Mouse (Mus musculus) midbrain, postnatal 0 days (tissue): ENCODE data around the gene Galm. TPM values are rescaled to one million over a fixed set of nuclear protein-coding genes. Genes with fewer than 3 reads are reported as not detected.

Experiments used
- ATAC-seq: fragments of 200-750 bp; cut with Nextera tagmentation; 2 replicates; pipeline ENCODE4 v1.8.0; 2017; ENCODE audit warnings: moderate number of reproducible peaks, mild to moderate bottlenecking, moderate TSS enrichment, moderate library complexity; ENCODE audit not compliant: low FRiP score
- DNase-seq: peaks from one replicate; pipeline ENCODE4 v3.0.0-alpha.2; 2015; ENCODE audit warnings: low spot score
- H3K27ac ChIP-seq: fragments of 300-500 bp; sonication (generic); 2 replicates; pipeline ENCODE4 v1.5.1; 2014; ENCODE audit warnings: low read depth, mild to moderate bottlenecking, low read length, mixed read lengths
- H3K27me3 ChIP-seq: fragments of 300-500 bp; sonication (generic); 2 replicates; pipeline ENCODE4 v1.6.1; 2014; ENCODE audit warnings: low read length, control low read depth, mixed read lengths; ENCODE audit not compliant: insufficient read depth
- H3K36me3 ChIP-seq: fragments of 300-500 bp; sonication (generic); 2 replicates; pipeline ENCODE4 v1.6.1; 2014; ENCODE audit warnings: low read length, control low read depth, mixed read lengths; ENCODE audit not compliant: insufficient read depth
- H3K4me1 ChIP-seq: fragments of 300-500 bp; sonication (generic); 2 replicates; pipeline ENCODE4 v1.6.1; 2014; ENCODE audit warnings: mild to moderate bottlenecking, control low read depth, antibody characterized with exemption, low read length, mixed read lengths; ENCODE audit not compliant: insufficient read depth
- H3K4me2 ChIP-seq: fragments of 300-500 bp; sonication (generic); 2 replicates; pipeline ENCODE4 v1.6.1; 2014; ENCODE audit warnings: low read depth, mild to moderate bottlenecking, low read length, mixed read lengths; ENCODE audit not compliant: poor library complexity, severe bottlenecking
- H3K4me3 ChIP-seq: fragments of 300-500 bp; sonication (generic); 2 replicates; pipeline ENCODE4 v1.5.1; 2014; ENCODE audit warnings: low read depth, mild to moderate bottlenecking, low read length, moderate library complexity
- H3K9ac ChIP-seq: fragments of 300-500 bp; sonication (generic); replicated peaks from 2 replicates; pipeline ENCODE4 v1.6.1; 2014; ENCODE audit warnings: mild to moderate bottlenecking, low read length, moderate library complexity, mixed read lengths; ENCODE audit not compliant: poor library complexity, severe bottlenecking
- H3K9me3 ChIP-seq: fragments of 300-500 bp; sonication (generic); 2 replicates; pipeline ENCODE4 v1.6.1; 2016; ENCODE audit warnings: low read length, control low read depth
- CTCF ChIP-seq: IDR thresholded peaks from 2 replicates; pipeline ENCODE4 v1.5.1; 2016; ENCODE audit warnings: antibody characterized with exemption, mild to moderate bottlenecking
- WGBS: fragments of 180-500 bp; shearing (Covaris S2); extraction: QIAGEN DNeasy Blood & Tissue Kit; methylation state at CpG from one replicate; pipeline ENCODE4 v1.1.7; 2014; 5-methylcytosine and 5-hydroxymethylcytosine counted together
- polyA plus RNA-seq: library from polyadenylated mRNA; unstranded; fragments of >200 nt; fragmentation: Nextera tagmentation; extraction: Ambion mirVana; gene quantifications from 2 replicates; pipeline ENCODE4 v1.2.1, GENCODE M21; 2015
- total RNA-seq: library from RNA; depleted of rRNA; stranded (reverse); fragments of >200 nt; gene quantifications from 2 replicates; pipeline ENCODE4 v1.2.3, GENCODE M21; 2014

The Galm gene
- total and polyA plus RNA-seq, 2 experiments from 2014 or later = 1.00 to 1.3 TPM

GRCm38 (mm10) chr17:80171948-80172347 is 44.7 kb downstream of the Galm start:
- Histone ChIP-seq H3K4me3 (no peak overlapping the region), H3K36me3 (no peaks in the 10 kb centered on the region), H3K9me3 (no peaks in the 10 kb centered on the region), H3K9ac (no peak overlapping the region), H3K27ac (no peak overlapping the region), H3K4me1 (peaks cover 23% of the 10 kb centered on the region), H3K4me2 (no peak overlapping the region), H3K27me3 (no peaks in the 10 kb centered on the region)
- DNase-seq = no peak
- WGBS = 94% methylated on average over 4 of the region's 4 CpGs
- no peak for ATAC-seq
- no peak for TF ChIP-seq CTCF

- Histone ChIP-seq H3K4me1 (peaks cover 16% of the 10 kb centered on the region), H3K27ac (no peak overlapping the region), H3K27me3 (no peaks in the 10 kb centered on the region), H3K9ac (no peak overlapping the region), H3K4me3 (no peak overlapping the region), H3K36me3 (no peaks in the 10 kb centered on the region), H3K9me3 (no peaks in the 10 kb centered on the region), H3K4me2 (no peak overlapping the region)
- DNase-seq (no peak), ATAC-seq (no peak)
- WGBS = 92% methylated on average over 5 of the region's 5 CpGs
- no peak for TF ChIP-seq CTCF
Measured at GRCm38 (mm10) chr17:80172761-80173160, 45.5 kb downstream of the Galm start.

GRCm38 (mm10) chr17:80173708-80174107 is 46.4 kb downstream of the Galm start:
- no peaks in the 10 kb centered on the region for H3K9me3 ChIP-seq
- H3K36me3 ChIP-seq = no peaks in the 10 kb centered on the region
- H3K4me1 ChIP-seq = peaks cover 7% of the 10 kb centered on the region
- no peaks in the 10 kb centered on the region for H3K27me3 ChIP-seq
- no peak for ATAC-seq
- H3K4me2 ChIP-seq = no peak overlapping the region
- no peak overlapping the region for H3K9ac ChIP-seq
- DNase-seq = no peak
- H3K4me3 ChIP-seq = no peak overlapping the region
- H3K27ac ChIP-seq = no peak overlapping the region
- WGBS = 90% methylated on average over 2 of the region's 2 CpGs
- no peak for TF ChIP-seq CTCF

GRCm38 (mm10) chr17:80174146-80174545 is 46.9 kb downstream of the Galm start:
- DNase-seq (no peak), ATAC-seq (no peak)
- Histone ChIP-seq H3K4me1 (peaks cover 3% of the 10 kb centered on the region; the same call in 1 of the 2 replicates), H3K4me2 (no peak overlapping the region), H3K27ac (no peak overlapping the region), H3K4me3 (no peak overlapping the region), H3K36me3 (no peaks in the 10 kb centered on the region), H3K27me3 (no peaks in the 10 kb centered on the region), H3K9ac (no peak overlapping the region), H3K9me3 (no peaks in the 10 kb centered on the region)
- TF ChIP-seq CTCF = no peak
- 90% methylated on average over 3 of the region's 3 CpGs for WGBS

GRCm38 (mm10) chr17:80174699-80175385 is 47.6 kb downstream of the Galm start:
- Histone ChIP-seq H3K9ac (no peak overlapping the region), H3K36me3 (no peaks in the 10 kb centered on the region), H3K9me3 (no peaks in the 10 kb centered on the region), H3K4me1 (no peaks in the 10 kb centered on the region), H3K27me3 (no peaks in the 10 kb centered on the region), H3K4me3 (no peak overlapping the region), H3K4me2 (no peak overlapping the region), H3K27ac (no peak overlapping the region)
- no peak for ATAC-seq
- WGBS = 82% methylated on average over 19 of the region's 19 CpGs
- no peak for DNase-seq
- no peak for TF ChIP-seq CTCF

GRCm38 (mm10) chr17:80175386-80175739 is 48.1 kb downstream of the Galm start:
- Histone ChIP-seq H3K4me2 (no peak overlapping the region), H3K4me1 (no peaks in the 10 kb centered on the region), H3K4me3 (no peak overlapping the region), H3K9ac (no peak overlapping the region), H3K36me3 (no peaks in the 10 kb centered on the region), H3K9me3 (no peaks in the 10 kb centered on the region), H3K27me3 (no peaks in the 10 kb centered on the region), H3K27ac (no peak overlapping the region)
- DNase-seq (no peak), ATAC-seq (no peak)
- 53% methylated on average over 4 of the region's 4 CpGs for WGBS
- TF ChIP-seq CTCF = no peak
